Mouse (Mus musculus) embryonic facial prominence, embryonic 15.5 days (tissue): ENCODE results near the gene Tpm1. TPM values are rescaled to one million over a fixed set of nuclear protein-coding genes. Genes with fewer than 3 reads are reported as not detected.

ENCODE experiments used
- ATAC-seq: fragments of 200-750 bp; cut with Nextera tagmentation; 2 replicates; pipeline ENCODE4 v1.8.0; 2017; ENCODE audit warnings: low read depth, moderate TSS enrichment; ENCODE audit not compliant: insufficient number of reproducible peaks, low FRiP score, low TSS enrichment
- H3K27ac ChIP-seq: fragments of 300-500 bp; sonication (generic); replicated peaks from 2 replicates; pipeline ENCODE4 v1.5.1; 2015; ENCODE audit warnings: mild to moderate bottlenecking, inconsistent platforms
- H3K27me3 ChIP-seq: fragments of 300-500 bp; sonication (generic); 2 replicates; pipeline ENCODE4 v1.6.1; 2015; ENCODE audit warnings: inconsistent platforms
- H3K36me3 ChIP-seq: fragments of 300-500 bp; sonication (generic); 2 replicates; pipeline ENCODE4 v1.6.1; 2015; ENCODE audit warnings: mild to moderate bottlenecking, inconsistent platforms
- H3K4me1 ChIP-seq: fragments of 300-500 bp; sonication (generic); 2 replicates; pipeline ENCODE4 v1.6.1; 2015; ENCODE audit warnings: inconsistent platforms
- H3K4me2 ChIP-seq: fragments of 300-500 bp; sonication (generic); replicated peaks from 2 replicates; pipeline ENCODE4 v1.6.1; 2015; ENCODE audit warnings: mild to moderate bottlenecking, inconsistent platforms
- H3K4me3 ChIP-seq: fragments of 300-500 bp; sonication (generic); replicated peaks from 2 replicates; pipeline ENCODE4 v1.5.1; 2015; ENCODE audit warnings: mild to moderate bottlenecking, inconsistent platforms
- H3K9ac ChIP-seq: fragments of 300-500 bp; sonication (generic); 2 replicates; pipeline ENCODE4 v1.6.1; 2015; ENCODE audit warnings: inconsistent platforms
- H3K9me3 ChIP-seq: fragments of 300-500 bp; sonication (generic); replicated peaks from 2 replicates; pipeline ENCODE4 v1.6.1; 2016; ENCODE audit warnings: inconsistent platforms
- WGBS: fragments of 180-500 bp; shearing (Covaris S2); methylation state at CpG from one replicate; pipeline ENCODE4 v1.1.7; 2015; 5-methylcytosine and 5-hydroxymethylcytosine counted together
- polyA plus RNA-seq: library from polyadenylated mRNA; unstranded; fragments of >200 nt; fragmentation: Nextera tagmentation; extraction: Ambion mirVana; gene quantifications from 2 replicates; pipeline ENCODE4 v1.2.1, GENCODE M21; 2015

Gene Tpm1
- polyA plus RNA-seq, 1 experiment from 2014 or later: 870 TPM

- Histone ChIP-seq H3K36me3 (peaks cover 85% of the 10 kb centered on the region), H3K9me3 (no peaks in the 10 kb centered on the region), H3K27ac (no peak overlapping the region), H3K4me2 (no peak overlapping the region), H3K4me1 (peaks cover 28% of the 10 kb centered on the region; the same call in 1 of the 2 replicates), H3K27me3 (no peaks in the 10 kb centered on the region), H3K9ac (no peak overlapping the region), H3K4me3 (no peak overlapping the region)
- WGBS: 86% methylated on average over 17 of the region's 17 CpGs
- ATAC-seq: no peak
Observed at GRCm38 (mm10) chr9:67024889-67025692, 24.1 kb downstream of the Tpm1 start.

- 81% methylated on average over 9 of the region's 9 CpGs for WGBS
- peaks cover 69% of the 10 kb centered on the region for H3K36me3 ChIP-seq
- H3K4me1 ChIP-seq: peaks cover 28% of the 10 kb centered on the region; the same call in 1 of the 2 replicates
- ATAC-seq: no peak
- no peaks in the 10 kb centered on the region for H3K27me3 ChIP-seq
- H3K27ac ChIP-seq: 0 out of 2 replicates have a peak overlapping the region, but pooled peaks have one; percentile 7
- H3K9ac ChIP-seq: no peak overlapping the region
- no peak overlapping the region for H3K4me2 ChIP-seq
- no peaks in the 10 kb centered on the region for H3K9me3 ChIP-seq
- no peak overlapping the region for H3K4me3 ChIP-seq
Observed at GRCm38 (mm10) chr9:67023371-67023770, 25.8 kb downstream of the Tpm1 start.

GRCm38 (mm10) chr9:67020063-67020462 lies 29.1 kb downstream of the Tpm1 start:
- Histone ChIP-seq H3K36me3 (peaks cover 40% of the 10 kb centered on the region), H3K9me3 (no peaks in the 10 kb centered on the region), H3K9ac (no peak overlapping the region), H3K4me3 (no peak overlapping the region), H3K27ac (no peak overlapping the region), H3K4me1 (peaks cover 19% of the 10 kb centered on the region; the same call in 1 of the 2 replicates), H3K27me3 (no peaks in the 10 kb centered on the region), H3K4me2 (no peak overlapping the region)
- WGBS: 68% methylated on average over 2 of the region's 2 CpGs
- ATAC-seq: no peak

- Histone ChIP-seq H3K4me3 (no peak overlapping the region), H3K36me3 (no peaks in the 10 kb centered on the region), H3K27ac (peak overlapping the region; percentile 65; the same call in 1 of the 2 replicates), H3K4me1 (peaks cover 39% of the 10 kb centered on the region), H3K9me3 (no peaks in the 10 kb centered on the region), H3K4me2 (no peak overlapping the region), H3K9ac (no peak overlapping the region), H3K27me3 (no peaks in the 10 kb centered on the region)
- ATAC-seq: no peak
- WGBS: 67% methylated on average over 2 of the region's 2 CpGs
Observed at GRCm38 (mm10) chr9:67013501-67013900, 35.7 kb downstream of the Tpm1 start.

GRCm38 (mm10) chr9:67012470-67012869 lies 36.7 kb downstream of the Tpm1 start:
- peak; percentile 91 for ATAC-seq

GRCm38 (mm10) chr9:67011483-67011882 lies 37.7 kb downstream of the Tpm1 start:
- WGBS: 76% methylated on average over 9 of the region's 9 CpGs
- Histone ChIP-seq H3K4me2 (no peak overlapping the region), H3K27ac (no peak overlapping the region), H3K27me3 (no peaks in the 10 kb centered on the region), H3K4me1 (peaks cover 51% of the 10 kb centered on the region), H3K9me3 (no peaks in the 10 kb centered on the region), H3K9ac (no peak overlapping the region), H3K36me3 (no peaks in the 10 kb centered on the region), H3K4me3 (no peak overlapping the region)
- no peak for ATAC-seq

More at GRCm38 (mm10) chr9:67012470-67012869, 36.7 kb downstream of the Tpm1 start:
- WGBS: 12% methylated on average over 3 of the region's 3 CpGs
- Histone ChIP-seq H3K27me3 (no peaks in the 10 kb centered on the region), H3K36me3 (no peaks in the 10 kb centered on the region), H3K9ac (no peak overlapping the region), H3K4me3 (no peak overlapping the region), H3K4me2 (no peak overlapping the region), H3K4me1 (peaks cover 43% of the 10 kb centered on the region), H3K9me3 (no peaks in the 10 kb centered on the region), H3K27ac (peak overlapping the region; percentile 70)

GRCm38 (mm10) chr9:67008781-67009180 lies 40.4 kb downstream of the Tpm1 start:
- no peaks in the 10 kb centered on the region for H3K9me3 ChIP-seq
- H3K9ac ChIP-seq: no peak overlapping the region
- 13% methylated on average over 11 of the region's 11 CpGs for WGBS
- H3K4me1 ChIP-seq: peaks cover 53% of the 10 kb centered on the region
- H3K27ac ChIP-seq: peak overlapping the region; percentile 78
- H3K27me3 ChIP-seq: no peaks in the 10 kb centered on the region
- no peak for ATAC-seq
- no peaks in the 10 kb centered on the region for H3K36me3 ChIP-seq
- H3K4me3 ChIP-seq: no peak overlapping the region
- peak overlapping the region; percentile 12; the same call in 1 of the 2 replicates for H3K4me2 ChIP-seq

- ATAC-seq: no peak
- H3K36me3 ChIP-seq: no peaks in the 10 kb centered on the region
- no peaks in the 10 kb centered on the region for H3K27me3 ChIP-seq
- no peaks in the 10 kb centered on the region for H3K9me3 ChIP-seq
- H3K27ac ChIP-seq: no peak overlapping the region
- 63% methylated on average over 4 of the region's 4 CpGs for WGBS
- no peak overlapping the region for H3K9ac ChIP-seq
- no peak overlapping the region for H3K4me3 ChIP-seq
- H3K4me2 ChIP-seq: no peak overlapping the region
- peaks cover 37% of the 10 kb centered on the region for H3K4me1 ChIP-seq
Observed at GRCm38 (mm10) chr9:67006376-67006775, 42.8 kb downstream of the Tpm1 start.

GRCm38 (mm10) chr9:67005161-67005742 lies 44.0 kb downstream of the Tpm1 start:
- peaks cover 39% of the 10 kb centered on the region for H3K4me1 ChIP-seq
- H3K4me2 ChIP-seq: no peak overlapping the region
- no peaks in the 10 kb centered on the region for H3K27me3 ChIP-seq
- no peaks in the 10 kb centered on the region for H3K9me3 ChIP-seq
- 80% methylated on average over 11 of the region's 11 CpGs for WGBS
- H3K27ac ChIP-seq: no peak overlapping the region
- H3K4me3 ChIP-seq: no peak overlapping the region
- H3K36me3 ChIP-seq: no peaks in the 10 kb centered on the region
- ATAC-seq: no peak
- H3K9ac ChIP-seq: no peak overlapping the region

- H3K4me2 ChIP-seq: no peak overlapping the region
- no peak overlapping the region for H3K9ac ChIP-seq
- H3K4me3 ChIP-seq: no peak overlapping the region
- 56% methylated on average over 4 of the region's 4 CpGs for WGBS
- no peak overlapping the region for H3K27ac ChIP-seq
- no peaks in the 10 kb centered on the region for H3K27me3 ChIP-seq
- peaks cover 25% of the 10 kb centered on the region for H3K4me1 ChIP-seq
- no peaks in the 10 kb centered on the region for H3K36me3 ChIP-seq
- no peak for ATAC-seq
- H3K9me3 ChIP-seq: no peaks in the 10 kb centered on the region
Observed at GRCm38 (mm10) chr9:67003656-67004055, 45.5 kb downstream of the Tpm1 start.

- WGBS: 27% methylated on average over 4 of the region's 4 CpGs
- Histone ChIP-seq H3K9ac (no peak overlapping the region), H3K9me3 (no peaks in the 10 kb centered on the region), H3K36me3 (no peaks in the 10 kb centered on the region), H3K27me3 (no peaks in the 10 kb centered on the region), H3K4me3 (no peak overlapping the region), H3K4me1 (peaks cover 20% of the 10 kb centered on the region), H3K27ac (no peak overlapping the region), H3K4me2 (no peak overlapping the region)
- no peak for ATAC-seq
Observed at GRCm38 (mm10) chr9:67003156-67003555, 46.0 kb downstream of the Tpm1 start.
